Mouse (Mus musculus): ENCODE data around the gene Olr1. TPM values are rescaled to one million over a fixed set of nuclear protein-coding genes. Genes with fewer than 3 reads are reported as not detected.

The Olr1 gene
- not detected for total RNA-seq (2021)

- no peak for DNase-seq
- intact Hi-C loops (cut with DNase I) = no loop called here
Measured at GRCm38 (mm10) chr6:129507024-129507423, at the start of gene Olr1. Gene Olr1, minus strand, starts transcription at chr6:129507165.

GRCm38 (mm10) chr6:129548009-129548408 lies 41.0 kb upstream of the Olr1 start:
- DNase-seq = no peak
- intact Hi-C loops (cut with DNase I) = no loop called here

- no peak for DNase-seq
- intact Hi-C loops (cut with DNase I) = no loop called here
Measured at GRCm38 (mm10) chr6:129547277-129547676, 40.3 kb upstream of the Olr1 start.

DNA sequence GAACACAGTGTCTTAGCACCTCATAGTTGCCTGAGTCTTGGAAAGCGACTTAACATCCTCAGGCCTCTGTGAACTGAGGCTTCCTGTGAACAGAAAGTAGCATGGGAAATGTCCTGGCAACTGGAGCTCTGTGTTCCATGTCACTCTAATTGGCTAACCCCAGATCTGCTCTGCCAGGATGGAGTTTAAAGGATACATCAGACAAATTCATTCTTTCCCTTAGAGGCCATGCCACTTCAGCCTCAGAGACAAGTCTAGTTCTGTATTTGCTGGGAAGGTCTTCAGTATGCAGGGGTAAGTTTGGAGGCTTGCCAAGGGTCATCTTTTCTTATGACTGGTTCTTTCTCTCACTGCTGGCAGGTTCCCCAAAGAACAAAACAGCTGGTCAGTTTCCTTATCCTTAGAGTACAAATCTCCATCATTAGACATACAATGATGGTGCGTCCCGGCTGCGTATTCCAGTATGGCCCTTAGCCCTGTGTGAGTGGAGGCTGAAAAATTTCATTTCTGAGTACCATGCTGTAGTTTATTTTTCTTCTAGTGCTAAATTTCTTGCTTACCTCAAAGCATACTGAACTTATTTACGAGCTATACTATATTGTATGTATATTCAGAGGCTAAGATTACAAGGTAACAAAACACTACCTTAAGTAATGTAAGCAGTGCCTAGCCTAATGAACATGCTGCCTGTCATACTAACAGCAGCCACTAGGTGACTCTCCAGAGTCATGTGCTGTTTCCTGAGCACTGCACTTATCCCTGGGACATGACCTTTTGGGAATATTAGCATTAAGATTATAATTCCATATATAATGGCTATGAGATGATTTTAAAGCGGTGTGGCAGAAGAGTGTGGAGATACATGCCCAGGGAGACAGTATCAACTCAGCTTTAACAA lies 37.0 kb upstream of the Olr1 start:
- intact Hi-C loops (cut with DNase I) = no loop called here
- DNase-seq = peak; percentile 69

DNA sequence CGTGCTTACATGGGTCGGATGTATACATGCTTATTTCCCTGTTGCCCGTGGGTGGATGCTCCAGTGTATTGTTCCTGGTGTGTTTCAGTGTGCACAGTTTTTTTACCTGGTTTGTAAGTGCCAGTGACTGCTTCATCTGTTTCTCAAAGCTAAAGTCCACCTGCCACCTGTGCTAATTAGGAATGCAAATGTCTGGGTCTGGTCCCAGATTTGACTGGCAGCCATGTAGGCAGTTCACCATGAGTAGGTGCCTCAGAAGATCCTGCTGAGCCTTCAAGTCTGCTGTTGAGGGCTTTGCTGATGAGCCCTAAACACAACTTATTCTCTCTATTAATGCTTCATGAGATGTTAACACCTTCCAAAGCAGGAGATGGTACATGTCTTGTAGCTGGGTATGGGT lies 35.6 kb upstream of the Olr1 start:
- DNase-seq = no peak
- intact Hi-C loops (cut with DNase I) = no loop called here

- no peak for DNase-seq
- intact Hi-C loops (cut with DNase I) = no loop called here
Measured at GRCm38 (mm10) chr6:129541931-129542330, 35.0 kb upstream of the Olr1 start.

DNA sequence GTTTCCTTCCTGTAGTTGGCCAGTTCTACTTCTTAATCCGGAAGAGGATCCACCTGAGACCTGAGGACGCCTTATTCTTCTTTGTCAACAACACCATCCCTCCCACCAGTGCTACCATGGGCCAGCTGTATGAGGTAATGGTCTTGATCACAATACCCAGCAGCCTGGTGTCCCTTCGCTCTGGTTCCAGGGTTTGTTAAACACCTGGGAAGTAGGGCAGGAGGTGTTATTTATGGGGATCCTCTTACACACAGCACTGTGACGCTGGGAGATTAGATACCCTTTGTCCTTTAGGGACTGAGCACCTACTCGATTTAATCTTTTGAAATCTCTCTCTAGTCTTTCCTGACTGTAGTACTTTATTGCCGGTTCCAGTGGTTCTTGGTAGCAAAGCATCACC lies 31.6 kb upstream of the Olr1 start:
- intact Hi-C loops (cut with DNase I) = no loop called here
- no peak for DNase-seq

- intact Hi-C loops (cut with DNase I) = no loop called here
- no peak for DNase-seq
Measured at GRCm38 (mm10) chr6:129535723-129536122, 28.8 kb upstream of the Olr1 start.

DNA sequence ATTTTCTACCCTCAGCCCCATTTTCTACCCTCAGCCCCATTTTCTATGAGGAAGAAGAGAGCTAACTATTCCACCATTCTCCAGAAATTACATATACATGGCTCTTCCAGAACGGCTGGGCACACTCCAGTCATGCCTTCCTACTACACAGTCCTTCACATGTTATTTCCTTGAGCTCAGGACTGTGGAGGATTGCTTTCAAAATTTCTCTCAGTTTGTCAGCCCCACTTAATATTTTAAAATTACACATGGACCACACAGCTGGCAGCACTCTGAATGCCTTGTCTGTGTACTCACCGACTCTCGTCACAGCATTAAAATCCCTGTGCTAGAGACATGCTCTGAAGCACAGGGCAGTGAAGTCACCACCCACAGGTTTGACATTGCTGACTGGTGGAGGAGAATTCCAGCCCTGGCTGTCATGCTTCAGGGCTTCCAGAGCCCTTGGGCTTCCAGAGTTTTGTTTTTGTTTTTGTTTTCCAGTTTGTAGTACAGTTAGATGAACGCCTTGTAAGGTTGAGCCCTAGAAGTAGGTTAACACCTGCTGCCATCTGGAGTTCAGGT lies 27.7 kb upstream of the Olr1 start:
- DNase-seq = no peak
- intact Hi-C loops (cut with DNase I) = no loop called here

DNA sequence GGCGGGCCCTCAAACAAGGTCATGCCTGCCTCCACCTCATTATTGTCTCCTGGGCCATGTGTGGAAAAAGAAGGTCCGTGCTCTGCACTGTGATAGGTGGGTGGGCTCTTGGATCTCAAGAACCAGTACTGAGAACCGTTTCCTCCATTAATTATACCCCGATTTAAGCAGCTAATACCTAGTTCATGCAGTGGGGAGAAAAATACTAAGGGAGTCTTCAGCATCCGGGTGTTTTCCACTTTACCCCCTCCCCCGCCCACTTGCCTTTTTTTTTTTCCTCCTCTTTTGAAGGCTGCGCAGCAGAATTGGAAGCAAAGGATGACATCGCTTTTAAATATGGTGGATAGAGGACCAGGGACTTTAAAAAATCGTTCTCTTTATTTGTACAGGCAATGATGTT lies 27.1 kb upstream of the Olr1 start:
- DNase-seq = no peak
- intact Hi-C loops (cut with DNase I) = no loop called here

- DNase-seq = peak; percentile 79
- intact Hi-C loops (cut with DNase I) = no loop called here
Measured at GRCm38 (mm10) chr6:129532942-129533860, 26.2 kb upstream of the Olr1 start, which contains the start of gene Gabarapl1. Gene Gabarapl1, plus strand, starts transcription at chr6:129533160.

DNA sequence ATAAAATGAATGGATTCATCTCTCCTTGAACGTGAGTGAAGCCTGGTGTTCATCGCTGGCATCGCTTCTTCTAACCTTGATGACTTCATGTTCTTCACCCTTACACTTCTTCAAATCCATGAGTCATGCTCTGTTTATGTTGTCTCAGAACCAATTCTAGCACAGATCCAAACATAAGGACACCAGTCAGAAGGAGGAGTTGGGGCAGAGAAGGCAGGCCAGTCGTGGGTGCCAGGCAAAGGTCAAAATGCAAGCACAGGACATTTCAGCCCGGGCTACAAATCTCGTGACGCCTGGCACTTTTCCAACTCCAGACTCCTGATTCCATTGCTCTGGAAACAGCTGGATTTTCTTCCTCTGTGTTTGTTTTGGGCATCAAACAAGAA lies 25.6 kb upstream of the Olr1 start:
- peak; percentile 47 for DNase-seq
- intact Hi-C loops (cut with DNase I) = no loop called here

GRCm38 (mm10) chr6:129530261-129530660 lies 23.3 kb upstream of the Olr1 start:
- DNase-seq = no peak
- intact Hi-C loops (cut with DNase I) = no loop called here

- DNase-seq = no peak
- intact Hi-C loops (cut with DNase I) = no loop called here
Measured at GRCm38 (mm10) chr6:129529605-129530004, 22.6 kb upstream of the Olr1 start.

DNA sequence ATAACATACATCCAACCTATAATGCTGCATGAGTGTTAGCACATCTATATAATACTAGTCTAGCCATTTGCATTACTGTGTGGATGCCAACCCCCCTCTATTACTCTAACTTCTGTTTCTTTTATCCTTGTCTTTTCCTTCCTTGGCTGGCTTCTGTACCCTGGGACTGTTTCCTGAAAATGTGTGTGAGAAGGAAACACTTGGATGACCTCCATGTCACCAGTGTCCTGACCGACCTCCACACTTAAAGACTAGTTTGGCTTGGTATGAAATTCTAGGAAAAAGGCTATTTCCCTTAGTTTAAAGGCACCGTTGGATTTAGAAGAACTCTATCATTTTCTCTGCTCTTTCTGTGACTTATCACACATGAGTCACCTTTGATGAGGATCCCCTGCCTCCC lies 20.5 kb upstream of the Olr1 start:
- intact Hi-C loops (cut with DNase I) = no loop called here
- DNase-seq = no peak

DNA sequence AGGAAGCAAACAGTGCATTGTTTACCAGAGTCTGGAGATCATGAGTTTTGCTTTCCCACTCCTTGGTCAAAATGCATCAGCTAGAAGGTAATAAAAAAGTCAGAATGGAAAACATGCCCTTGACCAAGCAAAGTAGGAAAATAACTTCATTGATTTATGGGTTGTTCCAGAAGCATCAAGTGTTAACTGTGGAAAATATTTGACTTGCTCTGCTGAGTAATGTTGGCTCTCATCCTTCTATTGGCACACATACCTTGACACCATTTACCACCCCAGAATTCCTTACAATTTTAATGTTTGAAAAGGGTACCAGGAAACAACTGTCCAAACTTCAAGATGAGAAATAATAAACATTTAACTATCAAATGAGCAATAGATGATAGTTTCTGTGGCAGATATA lies 19.1 kb upstream of the Olr1 start:
- no peak for DNase-seq
- intact Hi-C loops (cut with DNase I) = no loop called here

DNA sequence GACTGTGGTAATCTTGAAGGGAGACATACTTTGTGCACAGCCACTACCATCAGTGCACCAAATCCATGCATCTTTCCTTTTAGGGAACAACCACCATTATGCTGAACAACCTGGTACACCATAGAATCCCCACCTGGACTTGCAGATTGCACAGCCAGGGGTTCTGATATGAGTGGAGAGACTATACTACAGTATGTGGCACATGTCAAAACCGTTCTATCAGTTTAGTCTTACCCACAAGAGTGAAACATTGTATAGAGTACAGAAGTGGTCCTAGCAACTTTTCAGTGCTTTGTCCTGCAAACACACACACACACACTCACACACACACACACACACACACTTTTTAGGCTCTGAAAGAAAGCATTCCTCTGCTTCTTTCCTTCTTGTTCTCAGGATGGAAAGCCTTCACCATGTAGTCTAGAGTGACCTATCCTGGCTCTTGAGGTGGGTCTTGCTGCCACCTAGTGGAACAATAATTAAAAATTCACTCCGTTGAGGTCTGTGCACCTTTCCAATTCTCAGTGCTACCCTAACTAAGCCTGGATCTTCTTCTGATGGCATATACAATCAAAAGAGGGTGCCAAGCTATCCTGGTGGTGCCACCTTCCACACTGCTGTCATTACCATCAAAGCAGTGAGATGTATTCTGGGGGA lies 10.9 kb upstream of the Olr1 start:
- peak; percentile 9 for DNase-seq
- intact Hi-C loops (cut with DNase I) = loop anchor here (5.0 kb wide), 1 partner anchor 126 kb away; no protein-coding TSS in a partner anchor

DNA sequence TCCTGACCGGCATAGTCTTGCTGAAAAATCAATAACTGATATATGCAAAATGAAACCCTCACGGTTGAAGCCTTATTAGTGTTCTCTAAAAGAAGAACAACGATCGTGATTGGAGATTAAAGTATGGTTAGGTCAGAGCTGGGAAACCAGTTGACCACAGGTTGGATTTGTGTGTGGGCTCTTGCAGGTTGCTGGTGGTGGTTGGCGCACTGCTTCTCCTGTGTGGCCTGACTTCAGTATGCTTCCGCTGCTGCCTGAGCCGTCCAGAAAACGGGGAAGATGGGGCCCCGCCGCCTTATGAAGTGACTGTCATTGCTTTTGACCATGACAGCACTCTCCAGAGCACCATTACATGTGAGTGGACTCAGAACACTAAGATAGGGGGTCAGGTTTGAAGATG lies 9.4 kb upstream of the Olr1 start:
- DNase-seq = no peak
- intact Hi-C loops (cut with DNase I) = loop anchor here (5.0 kb wide), 1 partner anchor 124 kb away; no protein-coding TSS in a partner anchor

DNA sequence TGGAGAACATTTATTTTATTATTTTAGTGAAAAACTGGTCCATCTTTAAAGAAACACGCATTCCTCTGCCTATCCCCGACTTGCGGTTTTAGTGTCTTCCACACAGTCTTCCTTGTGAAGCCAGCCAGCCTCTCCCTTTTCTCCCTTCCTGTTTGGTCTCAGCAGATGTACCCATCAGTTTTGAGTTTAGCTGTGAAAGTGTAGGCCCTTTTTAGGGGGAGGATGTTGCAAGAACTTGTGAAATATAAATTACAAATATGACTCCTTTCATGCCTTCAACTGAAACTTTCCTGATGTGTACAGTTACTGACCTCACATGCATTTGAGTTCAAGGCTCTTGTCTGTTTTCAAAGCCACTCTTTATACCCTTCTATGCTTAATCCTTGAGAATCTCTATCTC lies 8.1 kb upstream of the Olr1 start:
- intact Hi-C loops (cut with DNase I) = loop anchor here (5.0 kb wide), 1 partner anchor 123 kb away; no protein-coding TSS in a partner anchor
- no peak for DNase-seq

- intact Hi-C loops (cut with DNase I) = no loop called here
- no peak for DNase-seq
Measured at GRCm38 (mm10) chr6:129514376-129514775, 7.4 kb upstream of the Olr1 start.

GRCm38 (mm10) chr6:129513409-129513808 lies 6.4 kb upstream of the Olr1 start:
- no peak for DNase-seq
- intact Hi-C loops (cut with DNase I) = no loop called here

All from left cerebral cortex, postnatal 4 days (tissue).